Mouse (Mus musculus): Measurements from ENCODE around the gene Npepps. TPM values are rescaled to one million over a fixed set of nuclear protein-coding genes. Genes with fewer than 3 reads are reported as not detected.
A peak's percentile ranks its signal among the peaks of the same experiment; 100 is the strongest.
"Not testable (repeated sequence)": the region's sequence is repeated elsewhere in the genome, so short reads cannot be mapped to it uniquely, and the experiment has no call there.

The Npepps gene
- polyA plus RNA-seq, 1 experiment from 2014 or later = 99.8 TPM

GRCm38 (mm10) chr11:97189645-97190044, 90.8 kb downstream of the Npepps start:
- 91% methylated on average over 6 of the region's 6 CpGs for WGBS
- peaks cover 12% of the 10 kb centered on the region for H3K4me1 ChIP-seq
- H3K9me3 ChIP-seq; H3K27ac ChIP-seq; H3K4me2 ChIP-seq (replicated peaks); H3K9ac ChIP-seq; H3K4me3 ChIP-seq; H3K27me3 ChIP-seq; H3K36me3 ChIP-seq; ATAC-seq (ENCODE audit: insufficient number of reproducible peaks, insufficient read depth, low FRiP score, low TSS enrichment): not testable (repeated sequence)

GRCm38 (mm10) chr11:97189231-97189630, 91.2 kb downstream of the Npepps start:
- WGBS = 39% methylated on average over 3 of the region's 3 CpGs
- H3K27ac ChIP-seq = 0 out of 2 replicates have a peak overlapping the region, but pooled peaks have one; percentile 96
- no peak overlapping the region for H3K9ac ChIP-seq

GRCm38 (mm10) chr11:97188643-97188955, 91.8 kb downstream of the Npepps start:
- H3K4me3 ChIP-seq = peak overlapping the region; percentile 94
- under 1% methylated on average over 15 of the region's 15 CpGs for WGBS
- no peak for ATAC-seq (ENCODE audit: insufficient number of reproducible peaks, insufficient read depth, low FRiP score, low TSS enrichment)
- peak overlapping the region; percentile 96 for H3K27ac ChIP-seq
- H3K4me2 ChIP-seq (replicated peaks) = peak overlapping the region; percentile 78
- peaks cover 17% of the 10 kb centered on the region for H3K4me1 ChIP-seq
- peak overlapping the region; percentile 72 for H3K9ac ChIP-seq
- no peaks in the 10 kb centered on the region for H3K9me3 ChIP-seq
- H3K27me3 ChIP-seq = no peaks in the 10 kb centered on the region
- peaks cover 19% of the 10 kb centered on the region for H3K36me3 ChIP-seq

More at GRCm38 (mm10) chr11:97189231-97189630, 91.2 kb downstream of the Npepps start:
- ATAC-seq (ENCODE audit: insufficient number of reproducible peaks, insufficient read depth, low FRiP score, low TSS enrichment) = no peak
- H3K4me1 ChIP-seq = peaks cover 15% of the 10 kb centered on the region
- peaks cover 13% of the 10 kb centered on the region for H3K36me3 ChIP-seq
- peak overlapping the region; percentile 94 for H3K4me3 ChIP-seq
- no peaks in the 10 kb centered on the region for H3K27me3 ChIP-seq
- H3K9me3 ChIP-seq = no peaks in the 10 kb centered on the region
- peak overlapping the region; percentile 78 for H3K4me2 ChIP-seq (replicated peaks)

GRCm38 (mm10) chr11:97187764-97188642, 92.4 kb downstream of the Npepps start, which contains the start of gene Kpnb1:
Gene Kpnb1, minus strand, starts transcription at chr11:97187881.
- Histone ChIP-seq H3K4me3 (peak within 1 kb of the TSS; percentile 94), H3K9me3 (no peaks in the 10 kb centered on the region), H3K9ac (peak within 1 kb of the TSS; percentile 93), H3K36me3 (peaks cover 24% of the 10 kb centered on the region), H3K27ac (peak within 1 kb of the TSS; percentile 98), H3K4me2 (replicated peaks) (peak within 1 kb of the TSS; percentile 78), H3K4me1 (peaks cover 17% of the 10 kb centered on the region), H3K27me3 (no peaks in the 10 kb centered on the region)
- under 1% methylated on average over 94 of the region's 101 CpGs for WGBS
- ATAC-seq (ENCODE audit: insufficient number of reproducible peaks, insufficient read depth, low FRiP score, low TSS enrichment) = peak; percentile 98

- H3K36me3 ChIP-seq = peaks cover 33% of the 10 kb centered on the region
These were observed 93.3 kb downstream of the Npepps start for GRCm38 (mm10) chr11:97186947-97187763.

GRCm38 (mm10) chr11:97185704-97186614, 94.5 kb downstream of the Npepps start:
- Histone ChIP-seq H3K4me1 (peaks cover 17% of the 10 kb centered on the region), H3K36me3 (peaks cover 45% of the 10 kb centered on the region), H3K27ac (no peak overlapping the region), H3K4me3 (peak overlapping the region; percentile 94), H3K9me3 (no peaks in the 10 kb centered on the region), H3K9ac (peak overlapping the region; percentile 93), H3K4me2 (replicated peaks) (peak overlapping the region; percentile 72), H3K27me3 (no peaks in the 10 kb centered on the region)
- 59% methylated on average over 5 of the region's 5 CpGs for WGBS
- no peak for ATAC-seq (ENCODE audit: insufficient number of reproducible peaks, insufficient read depth, low FRiP score, low TSS enrichment)

More at GRCm38 (mm10) chr11:97186947-97187763, 93.3 kb downstream of the Npepps start:
- WGBS = under 1% methylated on average over 59 of the region's 74 CpGs
- Histone ChIP-seq H3K27ac (peak overlapping the region; percentile 98), H3K9me3 (no peaks in the 10 kb centered on the region), H3K9ac (peak overlapping the region; percentile 93), H3K27me3 (no peaks in the 10 kb centered on the region), H3K4me3 (peak overlapping the region; percentile 94), H3K4me2 (replicated peaks) (peak overlapping the region; percentile 72), H3K4me1 (peaks cover 17% of the 10 kb centered on the region)
- peak; percentile 62 for ATAC-seq (ENCODE audit: insufficient number of reproducible peaks, insufficient read depth, low FRiP score, low TSS enrichment)

GRCm38 (mm10) chr11:97184875-97185274, 95.6 kb downstream of the Npepps start:
- no peak overlapping the region for H3K27ac ChIP-seq
- no peaks in the 10 kb centered on the region for H3K27me3 ChIP-seq
- no peaks in the 10 kb centered on the region for H3K9me3 ChIP-seq
- H3K4me3 ChIP-seq = no peak overlapping the region
- 77% methylated on average over 5 of the region's 5 CpGs for WGBS
- H3K4me1 ChIP-seq = peaks cover 17% of the 10 kb centered on the region
- H3K36me3 ChIP-seq = peaks cover 56% of the 10 kb centered on the region
- H3K4me2 ChIP-seq (replicated peaks) = no peak overlapping the region
- no peak overlapping the region for H3K9ac ChIP-seq
- ATAC-seq (ENCODE audit: insufficient number of reproducible peaks, insufficient read depth, low FRiP score, low TSS enrichment) = no peak

- H3K27ac ChIP-seq = no peak overlapping the region
- no peak for ATAC-seq (ENCODE audit: insufficient number of reproducible peaks, insufficient read depth, low FRiP score, low TSS enrichment)
- no peak overlapping the region for H3K9ac ChIP-seq
- H3K4me1 ChIP-seq = peaks cover 17% of the 10 kb centered on the region
- no peak overlapping the region for H3K4me3 ChIP-seq
- H3K9me3 ChIP-seq = no peaks in the 10 kb centered on the region
- no peaks in the 10 kb centered on the region for H3K27me3 ChIP-seq
- WGBS = 92% methylated on average over 3 of the region's 3 CpGs
- peaks cover 79% of the 10 kb centered on the region for H3K36me3 ChIP-seq
- H3K4me2 ChIP-seq (replicated peaks) = no peak overlapping the region
These were observed 98.0 kb downstream of the Npepps start for GRCm38 (mm10) chr11:97182446-97182845.

GRCm38 (mm10) chr11:97181061-97181460, 99.4 kb downstream of the Npepps start:
- peaks cover 93% of the 10 kb centered on the region for H3K36me3 ChIP-seq
- peaks cover 12% of the 10 kb centered on the region for H3K4me1 ChIP-seq
- H3K4me2 ChIP-seq (replicated peaks) = no peak overlapping the region
- H3K27me3 ChIP-seq = no peaks in the 10 kb centered on the region
- H3K4me3 ChIP-seq = no peak overlapping the region
- no peak overlapping the region for H3K9ac ChIP-seq
- ATAC-seq (ENCODE audit: insufficient number of reproducible peaks, insufficient read depth, low FRiP score, low TSS enrichment) = no peak
- WGBS = 75% methylated on average over 5 of the region's 5 CpGs
- no peak overlapping the region for H3K27ac ChIP-seq
- no peaks in the 10 kb centered on the region for H3K9me3 ChIP-seq

- no peak overlapping the region for H3K27ac ChIP-seq
- ATAC-seq (ENCODE audit: insufficient number of reproducible peaks, insufficient read depth, low FRiP score, low TSS enrichment) = no peak
- no peak overlapping the region for H3K9ac ChIP-seq
- peaks cover 98% of the 10 kb centered on the region for H3K36me3 ChIP-seq
- H3K4me1 ChIP-seq = no peaks in the 10 kb centered on the region
- H3K4me2 ChIP-seq (replicated peaks) = no peak overlapping the region
- H3K4me3 ChIP-seq = no peak overlapping the region
- H3K9me3 ChIP-seq = no peaks in the 10 kb centered on the region
- H3K27me3 ChIP-seq = no peaks in the 10 kb centered on the region
- 95% methylated on average over 2 of the region's 2 CpGs for WGBS
These were observed 102.2 kb downstream of the Npepps start for GRCm38 (mm10) chr11:97178198-97178597.

GRCm38 (mm10) chr11:97176851-97177250, 103.6 kb downstream of the Npepps start:
- no peak overlapping the region for H3K9ac ChIP-seq
- peaks cover 95% of the 10 kb centered on the region for H3K36me3 ChIP-seq
- H3K4me2 ChIP-seq (replicated peaks) = no peak overlapping the region
- H3K27me3 ChIP-seq = no peaks in the 10 kb centered on the region
- no peaks in the 10 kb centered on the region for H3K4me1 ChIP-seq
- H3K9me3 ChIP-seq = no peaks in the 10 kb centered on the region
- WGBS = 49% methylated on average over 3 of the region's 3 CpGs
- H3K27ac ChIP-seq = no peak overlapping the region
- no peak overlapping the region for H3K4me3 ChIP-seq
- no peak for ATAC-seq (ENCODE audit: insufficient number of reproducible peaks, insufficient read depth, low FRiP score, low TSS enrichment)
